Mouse (Mus musculus) kidney, postnatal 10 days (tissue): Measurements from ENCODE around the gene Ttll11.

Experiments
- DNase-seq: peaks from one replicate; pipeline ENCODE4 v3.0.0; 2021; ENCODE audit warnings: mixed read lengths

Ttll11 gene

DNA sequence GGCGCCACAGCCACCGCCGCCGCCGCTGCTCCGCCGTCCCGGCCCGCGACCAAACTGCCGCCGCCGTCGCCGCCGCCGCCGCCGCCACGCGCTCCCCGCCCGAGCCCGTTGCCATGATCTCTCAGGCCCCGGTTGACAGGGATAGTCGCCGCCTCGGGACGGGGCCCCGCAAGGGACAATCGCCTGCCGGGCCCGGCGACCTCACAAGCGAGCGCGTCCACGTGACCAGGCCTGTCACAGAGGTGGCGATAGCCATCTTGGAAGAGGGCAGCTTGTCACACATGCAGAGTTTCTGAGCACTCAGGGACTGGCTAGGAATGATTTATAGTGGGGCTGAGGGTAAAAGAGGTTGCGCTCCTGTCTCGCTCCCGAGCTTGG, at the start of gene Ttll11:
Gene Ttll11 (minus strand): TSS at position 270 of the 378 bp plus-strand sequence.
- peak; percentile 97 for DNase-seq

DNA sequence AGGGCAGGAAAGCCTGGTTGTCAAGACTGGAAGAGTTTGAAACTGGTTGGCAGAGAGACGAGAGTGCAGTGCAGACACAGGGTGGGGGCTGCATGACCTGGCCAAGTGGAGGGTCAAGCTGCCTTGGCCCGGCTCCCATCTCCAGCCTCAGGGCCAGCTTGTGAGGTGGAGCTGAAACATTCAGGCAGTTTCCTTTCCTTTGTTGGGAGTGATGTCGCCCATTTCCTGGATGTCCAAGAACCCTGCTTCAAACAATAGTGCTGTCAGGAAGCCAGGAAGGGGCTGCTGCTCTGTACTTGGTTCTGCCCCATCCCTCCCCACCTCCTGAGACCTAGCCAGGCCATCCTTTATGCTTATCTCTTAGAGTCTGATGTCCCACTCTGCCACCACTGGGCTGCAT, 43.6 kb upstream of the Ttll11 start:
- DNase-seq, result peak; percentile 81

DNA sequence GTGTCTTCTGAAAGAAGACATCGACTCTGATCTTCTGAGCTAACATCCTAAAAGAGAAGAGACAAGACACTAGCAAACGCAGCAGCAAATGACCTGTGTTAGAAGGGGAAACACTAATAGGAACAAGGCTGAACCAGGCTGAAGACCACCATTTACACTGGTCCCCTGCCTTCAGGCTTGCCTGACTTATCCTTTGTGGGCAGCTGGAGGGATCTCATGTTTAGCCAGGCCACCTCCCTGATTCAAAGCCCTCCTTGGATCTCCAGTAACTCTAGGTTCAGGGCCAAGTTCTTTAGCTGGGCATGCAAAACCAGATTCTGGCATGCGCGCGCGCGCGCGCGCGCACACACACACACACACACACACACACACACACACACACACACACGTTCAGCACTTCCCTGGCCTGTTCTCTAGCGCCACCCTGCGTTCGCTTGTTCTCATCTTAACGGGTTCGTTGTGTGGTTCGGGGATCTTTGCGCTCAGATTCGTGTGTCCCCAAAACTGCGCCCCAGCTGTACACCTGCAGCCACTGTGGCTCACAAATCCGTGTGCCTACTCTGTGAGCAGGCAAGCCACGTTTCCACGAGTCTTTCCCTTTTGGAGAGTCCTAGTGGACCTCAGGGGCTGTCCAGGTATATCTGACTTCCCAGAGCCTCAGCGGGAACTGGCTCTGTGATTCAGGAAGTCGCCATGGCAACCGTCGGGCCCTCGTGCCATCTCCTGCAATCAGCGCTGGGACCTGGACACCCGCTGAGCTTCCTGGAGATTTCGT, 41.9 kb upstream of the Ttll11 start:
- peak; percentile 93 for DNase-seq

DNA sequence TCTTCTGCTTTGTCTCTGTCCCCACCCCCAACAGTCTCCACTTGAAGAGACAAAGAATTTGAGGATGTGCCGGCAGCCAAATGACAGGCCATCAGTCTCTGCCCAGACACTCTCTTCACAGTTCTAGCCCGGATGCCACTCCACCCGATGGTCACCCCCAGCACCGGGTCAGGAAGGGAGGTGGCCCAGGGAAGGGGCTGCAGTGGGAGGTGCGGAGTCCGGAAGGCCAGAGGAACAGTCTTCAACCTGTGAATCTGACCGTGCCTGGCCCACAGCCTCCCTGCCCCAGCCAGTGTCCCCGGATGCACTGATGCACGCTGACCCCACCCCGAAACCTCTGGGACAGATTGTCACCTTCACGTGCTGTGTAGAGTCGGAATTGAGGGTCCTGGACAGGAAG, 33.3 kb upstream of the Ttll11 start:
- peak; percentile 67 for DNase-seq

DNA sequence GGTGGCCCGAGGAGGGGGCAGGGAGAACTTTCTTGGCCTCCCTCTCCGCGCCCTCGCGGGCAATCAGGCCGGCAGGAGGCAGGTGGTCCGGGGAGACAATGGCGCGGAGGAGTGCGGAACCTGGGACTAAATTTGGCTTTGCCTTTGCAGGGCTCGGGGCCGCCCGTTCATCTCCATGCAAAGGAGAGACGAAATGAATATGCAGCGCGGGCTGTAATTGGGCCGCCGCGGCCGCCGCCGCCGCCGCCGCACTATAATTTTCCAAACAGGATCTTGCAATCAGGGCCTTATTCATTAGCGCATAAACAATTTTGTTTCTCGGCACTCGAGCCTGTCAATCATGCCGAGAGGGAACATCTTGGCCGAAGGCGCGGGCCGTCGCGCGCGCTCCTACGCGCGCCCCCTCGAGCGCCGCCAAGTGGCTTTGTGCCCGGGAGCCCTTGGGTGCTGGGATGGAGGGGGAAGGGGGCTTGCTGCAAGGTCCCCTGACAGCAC, 31.7 kb upstream of the Ttll11 start:
- peak; percentile 47 for DNase-seq

DNA sequence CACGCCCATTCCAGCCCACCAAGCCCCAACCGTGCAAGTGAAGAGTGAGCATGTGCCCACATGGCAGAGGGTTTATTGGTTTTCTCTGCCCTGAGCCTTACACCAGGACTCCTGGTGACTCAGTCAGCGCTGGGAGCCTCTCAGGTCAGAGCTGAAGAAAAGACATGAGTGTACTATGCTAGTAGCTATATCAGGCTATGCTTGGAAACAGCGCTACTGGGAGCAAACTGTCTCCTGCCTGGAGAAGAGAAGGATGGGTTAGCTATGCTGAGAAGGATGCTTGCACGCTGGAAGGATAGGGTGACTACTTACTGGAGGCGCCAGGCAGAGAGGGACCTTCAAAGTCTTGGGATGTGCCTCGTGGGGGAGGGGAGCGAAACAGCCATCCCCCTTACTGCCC, 30.9 kb upstream of the Ttll11 start:
- DNase-seq, result no peak

DNA sequence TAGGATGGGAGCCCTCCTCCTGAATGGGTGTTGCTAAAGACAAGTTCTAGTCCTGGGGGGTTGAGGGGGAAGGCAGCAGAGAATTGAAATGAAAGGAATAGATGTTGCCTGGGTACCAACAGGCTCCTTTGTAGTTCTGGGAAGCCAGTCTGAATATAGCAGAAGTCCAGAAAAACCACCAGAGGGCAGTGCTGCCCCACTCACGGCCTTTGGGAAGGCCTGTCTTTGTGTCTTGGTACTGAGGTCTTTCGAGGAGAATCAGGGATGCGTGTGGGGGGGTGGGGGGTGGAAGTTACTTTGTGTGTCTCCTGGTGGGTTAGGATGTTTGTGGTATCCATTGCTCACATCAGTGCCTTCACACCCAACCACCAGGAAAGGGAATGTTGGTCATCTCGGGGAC, 29.7 kb upstream of the Ttll11 start:
- peak; percentile 79 for DNase-seq

DNA sequence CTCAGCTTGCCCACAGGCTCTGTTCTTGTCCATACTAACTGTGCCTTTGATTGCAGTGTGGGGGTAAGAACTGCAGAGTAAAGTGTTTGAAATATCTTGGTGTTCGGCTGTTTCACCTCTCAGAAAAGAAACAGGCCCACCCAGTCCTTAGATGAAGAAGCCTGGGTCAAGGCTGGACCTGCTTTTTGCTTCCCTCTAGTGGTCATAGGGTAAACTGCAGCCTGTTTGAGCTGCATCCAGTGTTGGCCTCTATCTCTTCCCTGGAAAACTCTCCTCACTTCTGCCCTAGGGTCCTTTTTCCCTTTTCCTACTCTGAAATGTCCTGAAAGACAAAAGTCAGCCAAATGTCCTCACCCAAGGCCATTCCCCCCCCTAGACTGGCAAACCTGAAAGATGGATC, 28.4 kb upstream of the Ttll11 start:
- DNase-seq, result peak; percentile 72

DNA sequence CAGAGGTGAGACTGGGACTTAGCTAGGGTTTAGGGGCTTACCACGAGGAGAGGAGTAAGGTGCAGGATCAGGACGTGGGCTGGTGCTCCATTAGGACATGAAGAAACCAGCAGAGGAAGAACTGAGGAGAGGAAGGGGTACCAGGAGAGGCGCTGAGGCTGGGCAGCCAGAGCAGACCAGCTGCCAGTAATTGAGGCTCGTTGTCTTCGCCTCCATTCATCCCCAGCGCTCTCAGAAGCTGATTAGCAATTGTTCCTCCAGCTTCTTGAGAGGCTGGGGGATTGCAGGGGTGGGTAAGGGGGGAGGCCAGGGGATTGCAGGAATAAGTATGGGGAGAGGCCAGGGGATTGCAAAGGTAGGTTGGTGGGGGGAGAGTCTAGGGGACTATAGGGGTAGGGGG, 22.5 kb upstream of the Ttll11 start:
- DNase-seq, result no peak

DNA sequence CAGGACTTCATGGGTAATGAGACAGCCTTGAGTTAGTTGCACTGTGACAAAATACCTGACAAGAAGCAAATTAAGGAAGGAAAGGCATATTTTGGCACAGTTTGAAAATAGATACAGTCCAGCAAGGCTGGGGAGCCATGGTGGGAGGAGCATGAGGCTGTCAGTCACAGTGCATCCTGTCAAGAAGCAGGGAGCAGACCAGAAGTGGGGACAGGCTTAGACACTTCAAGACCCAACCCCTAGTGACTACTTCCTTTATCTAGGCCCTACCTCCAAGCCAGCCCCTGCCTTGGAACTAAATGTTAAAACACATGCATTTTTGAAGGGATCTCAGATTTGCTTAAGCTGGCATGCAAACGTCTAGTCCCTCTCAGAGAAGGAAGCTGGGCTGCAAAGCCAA, 20.7 kb upstream of the Ttll11 start:
- no peak for DNase-seq

DNA sequence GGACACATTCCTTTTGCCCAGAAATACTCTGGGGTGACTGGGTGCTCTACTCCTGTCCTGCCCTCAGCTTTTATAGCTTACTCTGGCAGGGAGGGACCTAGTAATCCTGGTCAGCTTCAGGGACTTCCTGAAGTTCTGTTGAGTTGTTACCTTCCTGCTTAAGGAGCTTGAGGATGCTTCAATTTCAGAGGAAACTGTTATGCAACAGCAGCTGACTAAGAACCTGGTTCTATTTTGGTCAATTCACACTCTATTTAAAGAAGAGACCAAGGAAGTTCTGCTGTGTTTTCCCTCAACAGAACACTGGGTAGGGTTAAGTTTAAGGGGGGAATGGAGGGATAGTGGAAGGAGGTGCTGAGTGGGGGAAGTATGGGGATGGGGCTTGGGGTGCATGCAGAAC, 19.5 kb upstream of the Ttll11 start:
- DNase-seq, result no peak

DNA sequence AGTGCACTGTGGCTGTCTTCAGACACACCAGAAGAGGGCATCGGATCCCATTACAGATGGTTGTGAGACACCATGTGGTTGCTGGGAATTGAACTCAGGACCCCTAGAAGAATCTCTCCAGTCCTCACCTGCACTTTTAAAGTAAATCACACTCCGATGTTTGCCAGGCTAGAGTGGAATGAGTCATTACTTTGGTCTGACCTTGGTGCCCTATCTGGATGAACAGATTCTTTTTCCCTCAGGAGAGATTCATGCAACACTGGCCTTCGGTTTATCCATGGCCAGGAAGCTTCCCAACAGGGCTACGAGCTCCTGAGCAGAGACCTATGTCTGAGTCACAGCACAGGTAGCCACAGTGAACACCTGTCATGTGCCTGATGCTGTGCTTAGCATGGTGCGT, 18.7 kb upstream of the Ttll11 start:
- no peak for DNase-seq

DNA sequence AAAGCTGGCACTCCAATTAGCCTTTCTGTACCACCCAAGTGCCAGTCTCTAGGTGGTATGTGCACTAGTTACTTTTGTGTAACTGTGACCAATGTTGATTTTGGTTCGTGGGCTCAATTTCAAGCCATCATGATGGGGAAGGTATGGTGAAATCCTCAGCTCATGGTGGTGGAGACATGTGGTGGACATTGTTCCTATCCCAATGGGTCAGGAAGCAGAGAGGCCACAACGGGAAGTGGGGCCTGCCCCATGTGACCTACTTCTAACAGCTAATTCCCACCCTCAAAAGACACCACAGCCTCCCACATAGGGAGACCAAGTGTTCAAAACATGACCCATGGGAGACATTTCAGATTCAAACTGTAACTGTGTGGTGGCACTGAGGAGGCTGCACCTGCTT, 17.0 kb upstream of the Ttll11 start:
- no peak for DNase-seq

DNA sequence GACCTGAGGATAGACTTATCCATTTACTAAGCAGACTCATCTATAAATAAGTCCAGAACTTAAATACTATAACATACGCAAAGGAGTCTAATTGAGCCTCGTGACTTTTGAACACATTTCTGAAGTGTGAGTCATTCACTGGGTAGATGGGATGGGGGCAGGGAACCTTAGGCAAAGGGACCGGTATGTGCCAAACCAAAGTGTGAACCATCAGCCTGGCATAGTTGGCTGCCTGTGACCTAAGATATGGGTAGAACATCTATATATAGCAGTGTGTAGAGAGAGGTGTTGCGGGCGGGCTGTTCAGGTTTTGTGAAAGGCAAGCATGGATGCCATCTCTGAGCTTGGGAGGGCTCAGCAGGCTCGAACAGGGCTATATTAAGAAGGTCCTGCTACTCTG, 14.6 kb upstream of the Ttll11 start:
- DNase-seq, result no peak

DNA sequence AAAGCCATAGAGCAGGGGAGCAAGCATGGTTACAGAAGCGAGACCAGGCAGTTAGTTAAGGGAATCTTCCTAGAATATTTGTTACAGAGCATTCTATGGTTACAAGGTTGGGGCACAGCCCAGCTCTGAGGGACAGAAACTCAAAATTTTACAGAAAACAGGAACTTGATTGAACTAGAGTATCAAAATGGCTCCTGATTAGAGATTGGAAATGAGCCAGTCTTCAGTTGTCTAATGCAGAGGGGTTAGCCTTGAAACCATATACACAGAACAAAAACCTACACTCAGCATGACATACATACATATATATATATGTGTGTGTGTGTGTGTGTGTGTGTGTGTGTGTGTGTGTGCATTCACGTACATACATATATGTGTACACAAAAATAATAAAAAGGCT, 13.8 kb upstream of the Ttll11 start:
- no peak for DNase-seq

DNA sequence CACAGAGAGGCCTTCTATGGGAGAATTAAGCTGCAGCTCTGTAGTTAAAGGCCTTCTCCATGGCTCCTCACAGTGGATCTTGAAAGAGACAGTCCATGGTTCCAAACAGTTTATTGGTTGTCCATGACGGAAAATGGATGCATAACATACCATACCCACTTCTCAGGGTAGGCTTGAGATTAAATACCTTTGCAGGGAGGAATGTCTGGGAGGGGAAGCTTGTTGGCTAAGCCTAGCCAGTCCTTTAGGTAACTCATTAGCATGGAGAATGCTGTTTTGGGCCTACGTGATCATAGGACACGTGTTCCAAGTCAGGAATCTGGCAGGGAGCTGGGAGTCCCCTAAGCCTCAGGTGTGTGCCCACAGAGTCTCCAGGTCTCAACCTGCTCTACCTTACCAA, 12.5 kb upstream of the Ttll11 start:
- DNase-seq, result no peak

DNA sequence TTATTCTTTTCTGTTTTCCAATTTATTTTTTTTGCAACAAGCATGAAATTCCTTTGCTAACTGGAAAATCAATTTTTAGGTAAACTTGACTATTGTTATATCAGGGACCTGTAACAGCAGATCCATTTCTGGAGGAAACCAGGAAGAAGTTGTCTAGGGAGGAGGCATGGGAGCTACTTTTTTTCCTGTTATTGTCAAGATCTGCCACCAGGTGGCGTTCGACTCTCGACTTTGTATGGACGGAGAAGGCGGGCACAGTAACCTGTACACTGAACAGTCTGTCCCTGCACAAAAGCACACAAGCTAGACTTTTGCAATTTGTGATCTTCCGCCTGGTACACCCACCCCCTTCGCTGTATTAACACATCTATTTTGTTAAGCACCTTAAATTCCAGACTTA, 4.2 kb upstream of the Ttll11 start:
- peak; percentile 74 for DNase-seq

DNA sequence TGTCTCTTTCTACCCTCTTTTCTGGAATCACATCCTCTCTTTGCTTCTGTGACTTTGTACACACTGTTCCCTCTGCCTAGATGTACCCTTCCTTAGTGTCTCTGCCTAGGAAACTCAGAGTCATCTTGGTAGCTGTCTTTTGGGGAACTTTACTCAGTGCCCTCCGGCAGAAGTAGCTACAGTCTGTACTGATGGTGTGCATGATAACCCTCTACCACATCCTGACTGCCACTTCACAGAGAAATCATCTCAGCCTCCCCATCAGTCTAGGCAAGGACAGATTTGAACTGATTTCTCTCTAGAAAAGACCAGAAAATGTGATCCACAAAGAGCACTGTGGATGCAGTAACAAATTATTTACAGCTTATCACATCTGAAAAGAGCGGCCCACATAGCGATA, 2.2 kb upstream of the Ttll11 start:
- DNase-seq, result no peak

DNA sequence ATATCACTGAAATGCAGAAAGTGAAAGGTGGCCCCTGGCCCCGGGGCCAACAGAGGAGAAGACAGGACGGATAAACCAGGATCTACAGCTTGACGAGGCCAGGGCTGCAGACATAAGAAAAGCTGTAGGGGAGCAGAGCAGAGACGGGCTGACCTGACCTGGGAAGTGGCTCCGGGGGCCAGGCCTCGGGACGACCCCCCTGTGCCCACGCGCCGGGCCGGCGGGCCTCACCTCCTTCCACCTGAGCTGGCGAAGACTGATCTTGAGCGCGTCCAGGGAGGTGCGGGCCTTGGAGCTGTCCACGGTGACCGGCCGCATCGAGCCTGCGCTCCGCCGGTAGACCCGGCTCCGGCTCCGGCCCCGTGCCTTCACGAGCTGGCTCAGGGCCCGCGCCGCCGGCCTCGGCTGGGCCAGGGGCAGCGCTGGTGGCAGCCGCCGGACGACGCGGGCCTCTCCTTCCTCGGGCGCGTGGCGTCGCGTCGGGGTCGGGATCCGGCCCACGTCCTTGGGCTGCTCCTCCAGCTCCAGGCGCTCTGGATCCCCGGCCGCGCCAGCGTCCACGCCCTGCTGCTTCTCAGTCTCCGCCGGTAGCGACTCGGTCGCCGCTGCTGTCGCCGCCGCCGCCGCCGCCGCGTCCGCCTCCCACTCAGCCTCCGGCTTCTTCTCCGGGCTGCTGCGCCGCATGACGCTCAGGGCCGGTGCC, 621 bp downstream of the Ttll11 start:
- DNase-seq, result peak; percentile 74

DNA sequence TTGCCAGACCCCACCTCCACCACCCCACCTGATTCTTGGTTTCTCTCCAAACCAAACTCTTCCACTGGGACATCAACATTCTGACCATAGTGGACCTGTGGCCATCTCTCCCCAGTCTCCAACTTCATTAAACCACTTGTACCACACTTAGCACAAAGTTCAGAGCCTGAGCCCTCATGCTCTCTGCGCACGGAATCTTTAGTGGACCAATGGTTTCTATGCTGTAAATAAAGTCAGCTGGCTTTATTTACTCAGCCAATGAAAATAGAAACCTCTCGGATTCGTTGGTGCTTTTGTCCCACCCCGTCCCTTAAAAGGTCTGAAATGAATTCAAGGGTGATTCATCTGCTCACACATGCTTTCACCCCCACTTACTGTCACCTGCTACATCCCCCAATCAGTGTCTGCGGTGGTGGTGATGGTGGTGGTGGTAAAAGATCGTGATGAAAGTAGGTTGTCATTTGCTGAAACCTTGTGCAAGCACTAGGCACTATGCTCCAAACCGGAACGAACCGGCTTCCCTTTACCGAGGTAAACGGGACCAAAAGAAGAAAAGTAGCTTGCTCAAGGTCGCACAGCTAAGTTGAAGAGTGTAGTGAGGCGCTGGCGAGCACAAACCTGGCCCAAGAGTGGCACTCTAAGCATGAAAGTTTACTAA, 1.3 kb downstream of the Ttll11 start:
- DNase-seq, result peak; percentile 51

DNA sequence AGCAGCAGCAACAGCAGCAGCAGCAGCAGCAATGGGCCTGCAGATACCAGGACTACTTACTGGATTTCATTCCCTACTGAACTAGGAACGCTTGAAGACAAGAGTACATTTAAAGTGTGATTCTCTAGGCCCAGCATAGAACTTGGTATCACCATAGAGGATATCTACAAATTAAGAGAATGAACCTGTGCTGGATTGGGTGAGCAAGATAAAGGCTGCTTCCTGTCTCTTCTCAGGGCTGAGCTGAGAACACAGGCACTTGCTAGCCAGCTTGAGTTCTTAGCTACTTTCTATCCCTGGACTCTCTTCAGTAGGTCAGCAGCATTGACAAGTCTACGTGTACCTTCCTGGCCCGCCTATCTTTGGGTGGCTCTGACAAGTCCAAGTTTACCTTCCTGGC, 2.0 kb downstream of the Ttll11 start:
- no peak for DNase-seq

DNA sequence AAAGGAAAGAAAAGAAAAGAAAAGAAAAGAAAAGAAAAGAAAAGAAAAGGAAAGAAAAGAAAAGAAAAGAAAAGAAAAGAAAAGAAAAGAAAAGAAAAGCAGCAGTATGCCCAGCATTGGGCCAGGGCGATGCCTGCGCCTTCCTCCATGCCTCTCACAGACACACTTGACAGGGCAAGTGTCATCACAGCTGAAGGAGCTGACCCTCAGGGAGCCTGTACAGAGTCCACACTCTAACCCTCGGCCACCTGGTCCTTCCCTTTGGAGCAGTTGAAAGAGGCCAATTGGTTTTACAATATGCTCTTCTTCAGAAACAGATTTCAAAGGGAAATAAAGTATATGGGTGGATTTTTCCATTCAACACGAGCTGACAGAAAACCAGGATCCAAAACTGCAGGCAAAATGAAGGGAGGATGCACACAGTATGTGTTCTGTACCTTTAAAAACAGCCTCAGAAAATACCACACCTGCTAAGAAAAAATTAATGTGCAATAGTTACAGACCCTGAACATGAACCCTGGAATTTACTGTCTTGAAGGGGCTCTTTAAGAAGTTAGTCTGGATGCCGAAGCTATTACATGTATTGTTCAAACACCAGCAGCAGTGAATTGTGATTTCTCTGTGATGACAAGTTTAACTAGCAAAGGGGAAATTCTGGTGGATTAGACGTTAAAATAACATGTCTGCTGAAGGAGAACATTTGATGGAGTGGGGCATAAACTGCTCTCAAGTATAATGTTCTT, 7.3 kb downstream of the Ttll11 start:
- no peak for DNase-seq

DNA sequence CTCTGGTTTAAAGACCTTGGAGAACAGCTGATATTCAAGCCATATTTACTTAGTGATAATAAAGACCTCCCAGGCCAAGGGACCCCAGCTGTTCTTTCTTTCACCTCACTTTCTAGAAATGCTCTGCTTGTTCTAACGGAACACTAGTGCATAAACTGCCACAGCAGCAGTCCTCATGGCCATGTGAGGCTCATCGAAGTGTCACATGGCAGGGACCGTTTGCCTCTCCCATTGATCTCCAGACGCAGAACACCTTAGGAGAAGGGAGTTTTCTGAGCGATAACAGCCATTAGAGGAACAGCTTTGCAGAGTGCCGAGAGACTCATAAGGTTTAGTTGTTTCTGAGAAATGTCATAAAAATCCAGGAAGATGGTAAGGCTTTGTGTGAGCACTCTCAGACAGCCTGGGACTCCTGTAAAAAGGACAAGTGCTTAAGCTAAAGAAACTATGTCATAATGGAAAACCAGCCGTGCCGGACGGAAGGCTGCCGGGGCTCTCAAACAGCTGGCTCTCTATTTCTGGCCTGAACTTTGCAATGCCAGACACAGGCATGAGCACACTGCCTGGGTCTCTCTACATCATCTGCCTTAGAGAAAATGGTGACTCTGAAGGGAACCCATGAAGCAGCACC, 13.7 kb downstream of the Ttll11 start:
- DNase-seq, result no peak
